Mouse (Mus musculus): Measurements from ENCODE around the gene Gm21560. TPM values are rescaled to one million over a fixed set of nuclear protein-coding genes. Genes with fewer than 3 reads are reported as not detected.
"Not testable (repeated sequence)": the region's sequence is repeated elsewhere in the genome, so short reads cannot be mapped to it uniquely, and the experiment has no call there.

Gm21560 gene
- polyA plus RNA-seq (2015; fragmentation: Nextera tagmentation; extraction: Ambion mirVana), result not detected in 2 replicates

GRCm38 (mm10) chr14:6219192-6219591 lies at the start of gene Gm21560:
Gene Gm21560 (minus strand): TSS chr14:6219292.
- not testable (repeated sequence) for H3K9ac ChIP-seq (ENCODE audit: low read length); H3K4me1 ChIP-seq (replicated peaks; ENCODE audit: control insufficient read depth, insufficient read depth); H3K4me3 ChIP-seq (ENCODE audit: low read depth, low read length); H3K9me3 ChIP-seq (ENCODE audit: control insufficient read depth, low read length); H3K36me3 ChIP-seq (ENCODE audit: control insufficient read depth, insufficient read depth, low read length); DNase-seq (ENCODE audit: low spot score); ATAC-seq (ENCODE audit: low FRiP score, low TSS enrichment); H3K27me3 ChIP-seq (ENCODE audit: control insufficient read depth, insufficient read depth, low read length); H3K4me2 ChIP-seq (replicated peaks; ENCODE audit: low read depth); H3K27ac ChIP-seq (replicated peaks)
- WGBS, result 55% methylated on average over 1 of the region's 2 CpGs

- H3K27ac ChIP-seq (replicated peaks); ATAC-seq (ENCODE audit: low FRiP score, low TSS enrichment); H3K9me3 ChIP-seq (ENCODE audit: control insufficient read depth, low read length); H3K4me1 ChIP-seq (replicated peaks; ENCODE audit: control insufficient read depth, insufficient read depth); DNase-seq (ENCODE audit: low spot score); H3K4me3 ChIP-seq (ENCODE audit: low read depth, low read length); H3K36me3 ChIP-seq (ENCODE audit: control insufficient read depth, insufficient read depth, low read length); H3K27me3 ChIP-seq (ENCODE audit: control insufficient read depth, insufficient read depth, low read length); H3K9ac ChIP-seq (ENCODE audit: low read length); H3K4me2 ChIP-seq (replicated peaks; ENCODE audit: low read depth): not testable (repeated sequence)
- 82% methylated on average over 5 of the region's 9 CpGs for WGBS
Observed at GRCm38 (mm10) chr14:6163538-6163937, 55.6 kb downstream of the Gm21560 start.

- not testable (repeated sequence) for H3K27me3 ChIP-seq (ENCODE audit: control insufficient read depth, insufficient read depth, low read length); ATAC-seq (ENCODE audit: low FRiP score, low TSS enrichment); H3K4me3 ChIP-seq (ENCODE audit: low read depth, low read length); H3K4me2 ChIP-seq (replicated peaks; ENCODE audit: low read depth); H3K9ac ChIP-seq (ENCODE audit: low read length); H3K9me3 ChIP-seq (ENCODE audit: control insufficient read depth, low read length); H3K27ac ChIP-seq (replicated peaks); H3K36me3 ChIP-seq (ENCODE audit: control insufficient read depth, insufficient read depth, low read length); DNase-seq (ENCODE audit: low spot score); H3K4me1 ChIP-seq (replicated peaks; ENCODE audit: control insufficient read depth, insufficient read depth)
- WGBS, result no CpG with 5 or more reads among the region's 1 CpGs
Observed at GRCm38 (mm10) chr14:6161085-6161484, 58.0 kb downstream of the Gm21560 start.

Other genes starting within 250 kb of the Gm21560 start
- gene Gm3453, start 240.2 kb downstream of the Gm21560 start, polyA plus RNA-seq (2015; fragmentation: Nextera tagmentation; extraction: Ambion mirVana), result not detected in 2 replicates
- gene Gm6337, start 161.0 kb downstream of the Gm21560 start, polyA plus RNA-seq (2015; fragmentation: Nextera tagmentation; extraction: Ambion mirVana), result not detected in 2 replicates
- gene Gm8206, start 125.3 kb downstream of the Gm21560 start, polyA plus RNA-seq (2015; fragmentation: Nextera tagmentation; extraction: Ambion mirVana), result 0.80 and 0.86 TPM in 2 replicates
- 0.68 and 0.85 TPM in 2 replicates for gene Gm3468, start 110.6 kb downstream of the Gm21560 start, polyA plus RNA-seq (2015; fragmentation: Nextera tagmentation; extraction: Ambion mirVana)
- not detected in 2 replicates for gene Gm3476, start 93.5 kb downstream of the Gm21560 start, polyA plus RNA-seq (2015; fragmentation: Nextera tagmentation; extraction: Ambion mirVana)
- gene Gm3411, start 68.0 kb upstream of the Gm21560 start, polyA plus RNA-seq (2015; fragmentation: Nextera tagmentation; extraction: Ambion mirVana), result 0.28 and 0.54 TPM in 2 replicates
- gene Gm21103, start 85.6 kb upstream of the Gm21560 start, polyA plus RNA-seq (2015; fragmentation: Nextera tagmentation; extraction: Ambion mirVana), result not detected in 2 replicates
- not detected in 2 replicates for gene Gm3618, start 124.4 kb upstream of the Gm21560 start, polyA plus RNA-seq (2015; fragmentation: Nextera tagmentation; extraction: Ambion mirVana)
- gene Gm16440, start 171.0 kb upstream of the Gm21560 start, polyA plus RNA-seq (2015; fragmentation: Nextera tagmentation; extraction: Ambion mirVana), result not detected in 2 replicates
- gene Gm3591, start 193.2 kb upstream of the Gm21560 start, polyA plus RNA-seq (2015; fragmentation: Nextera tagmentation; extraction: Ambion mirVana), result 0.13 and 0.21 TPM in 2 replicates
- not detected in 2 replicates for gene Gm3594, start 225.3 kb upstream of the Gm21560 start, polyA plus RNA-seq (2015; fragmentation: Nextera tagmentation; extraction: Ambion mirVana)